Mouse (Mus musculus): Measurements from ENCODE around the gene Zfp335. TPM values are rescaled to one million over a fixed set of nuclear protein-coding genes. Genes with fewer than 3 reads are reported as not detected.

Zfp335 gene
- total and polyA plus RNA-seq, 3 experiments: 8.0 to 14.3 (median 8.2) TPM

DNA sequence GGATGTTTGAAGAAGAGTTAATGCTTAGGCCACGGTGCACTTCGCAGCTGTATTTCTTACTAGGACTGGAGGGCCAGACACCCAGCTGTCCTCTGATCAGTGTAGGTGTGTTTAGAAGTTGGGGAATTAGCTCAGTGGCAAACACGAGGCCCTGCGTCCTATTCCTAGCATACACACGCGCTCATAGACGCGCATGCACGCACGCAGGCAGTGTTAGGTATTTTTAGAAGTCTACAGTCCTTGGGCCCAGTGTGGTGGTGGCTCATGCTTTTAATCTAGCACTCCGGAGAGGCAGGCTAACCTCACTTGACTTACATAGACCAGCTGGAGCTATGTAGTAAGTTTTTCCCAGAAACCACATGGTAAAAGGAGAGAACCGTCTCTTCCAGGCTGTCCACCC is 594 bp upstream of the Zfp335 start:
- no peaks in the 10 kb centered on the region for H3K27me3 ChIP-seq (ENCODE audit: control insufficient read depth, insufficient read depth, low read length)
- H3K4me3 ChIP-seq: peak overlapping the region; percentile 89
- WGBS: 2% methylated on average over 12 of the region's 12 CpGs
- TF ChIP-seq EP300 (IDR thresholded peaks at IDR 0.05; ENCODE audit: insufficient read depth, low read depth, low read length): peak; percentile 90
- TF ChIP-seq POLR2A (IDR thresholded peaks at IDR 0.05; ENCODE audit: insufficient read depth, low read depth, low read length): no peak; the same call in 1 of the 2 replicates
- H3K9ac ChIP-seq (ENCODE audit: low read depth, low read length): peak overlapping the region; percentile 71
- peak in 1 of 2 experiments; percentile 76 for DNase-seq
- peaks cover 7% of the 10 kb centered on the region for H3K4me1 ChIP-seq (ENCODE audit: control insufficient read depth, insufficient read depth, low read length)
- peak overlapping the region; percentile 100 for H3K27ac ChIP-seq
- H3K36me3 ChIP-seq (ENCODE audit: control insufficient read depth, insufficient read depth, low read length): no peaks in the 10 kb centered on the region
- H3K79me2 ChIP-seq (replicated peaks; ENCODE audit: control insufficient read depth, insufficient read depth, low read length): no peaks in the 10 kb centered on the region
- intact Hi-C loops (cut with DNase I): loop anchor here (5.0 kb wide), 1 partner anchor 120 kb away; the partner anchor contains the start of gene Ncoa5

- Histone ChIP-seq H3K9ac (ENCODE audit: low read depth, low read length) (peak overlapping the region; percentile 96), H3K27me3 (ENCODE audit: control insufficient read depth, insufficient read depth, low read length) (no peaks in the 10 kb centered on the region), H3K79me2 (replicated peaks; ENCODE audit: control insufficient read depth, insufficient read depth, low read length) (no peaks in the 10 kb centered on the region), H3K36me3 (ENCODE audit: control insufficient read depth, insufficient read depth, low read length) (no peaks in the 10 kb centered on the region), H3K27ac (peak overlapping the region; percentile 100), H3K4me3 (peak overlapping the region; percentile 89), H3K4me1 (ENCODE audit: control insufficient read depth, insufficient read depth, low read length) (peaks cover 7% of the 10 kb centered on the region)
- DNase-seq: no peak
- 3% methylated on average over 37 of the region's 37 CpGs for WGBS
- TF ChIP-seq POLR2A (IDR thresholded peaks at IDR 0.05; ENCODE audit: insufficient read depth, low read depth, low read length) (no peak), EP300 (IDR thresholded peaks at IDR 0.05; ENCODE audit: insufficient read depth, low read depth, low read length) (no peak), CTCF (IDR thresholded peaks at IDR 0.05) (no peak)
- intact Hi-C loops (cut with DNase I): loop anchor here (1.0 to 5.0 kb wide), 4 partner anchors 31 to 122 kb away; partner anchors contain the start of genes Acot8, Ncoa5, Neurl2 and Pcif1
Measured at GRCm38 (mm10) chr2:164910360-164911061, 1.0 kb downstream of the Zfp335 start.

DNA sequence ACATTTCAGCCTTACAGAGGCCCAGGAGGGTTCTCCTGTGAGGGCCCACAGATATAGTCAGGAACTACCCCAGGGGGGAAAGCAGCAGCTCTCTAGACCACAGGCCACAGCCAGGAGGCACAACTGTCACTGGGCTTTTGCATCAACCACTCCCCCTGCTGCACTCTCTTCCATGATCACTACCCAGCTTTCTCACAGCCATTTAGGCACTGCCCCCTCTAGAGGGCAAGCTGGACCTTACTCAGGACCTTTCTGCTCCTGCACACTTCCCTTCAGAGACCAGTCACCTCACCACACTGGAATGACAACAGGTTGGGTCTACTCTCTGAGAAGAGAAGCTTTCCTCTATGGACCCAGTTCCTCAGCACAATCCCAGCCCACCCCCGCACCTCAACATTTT is 2.0 kb downstream of the Zfp335 start:
- no peak overlapping the region for H3K4me3 ChIP-seq
- no peak overlapping the region for H3K9ac ChIP-seq (ENCODE audit: low read depth, low read length)
- DNase-seq: peak in 1 of 2 experiments; percentile 57
- H3K79me2 ChIP-seq (replicated peaks; ENCODE audit: control insufficient read depth, insufficient read depth, low read length): no peaks in the 10 kb centered on the region
- peak overlapping the region; percentile 14; the same call in 1 of the 2 replicates for H3K27ac ChIP-seq
- TF ChIP-seq CTCF (IDR thresholded peaks at IDR 0.05): peak; percentile 68
- TF ChIP-seq POLR2A (IDR thresholded peaks at IDR 0.05; ENCODE audit: insufficient read depth, low read depth, low read length): no peak
- 0 out of 2 replicates have a peak, but pooled peaks have one; percentile 39 for TF ChIP-seq EP300 (IDR thresholded peaks at IDR 0.05; ENCODE audit: insufficient read depth, low read depth, low read length)
- H3K27me3 ChIP-seq (ENCODE audit: control insufficient read depth, insufficient read depth, low read length): no peaks in the 10 kb centered on the region
- WGBS: 73% methylated on average over 1 of the region's 1 CpGs
- peaks cover 7% of the 10 kb centered on the region for H3K4me1 ChIP-seq (ENCODE audit: control insufficient read depth, insufficient read depth, low read length)
- intact Hi-C loops (cut with DNase I): no loop called here
- H3K36me3 ChIP-seq (ENCODE audit: control insufficient read depth, insufficient read depth, low read length): no peaks in the 10 kb centered on the region

DNA sequence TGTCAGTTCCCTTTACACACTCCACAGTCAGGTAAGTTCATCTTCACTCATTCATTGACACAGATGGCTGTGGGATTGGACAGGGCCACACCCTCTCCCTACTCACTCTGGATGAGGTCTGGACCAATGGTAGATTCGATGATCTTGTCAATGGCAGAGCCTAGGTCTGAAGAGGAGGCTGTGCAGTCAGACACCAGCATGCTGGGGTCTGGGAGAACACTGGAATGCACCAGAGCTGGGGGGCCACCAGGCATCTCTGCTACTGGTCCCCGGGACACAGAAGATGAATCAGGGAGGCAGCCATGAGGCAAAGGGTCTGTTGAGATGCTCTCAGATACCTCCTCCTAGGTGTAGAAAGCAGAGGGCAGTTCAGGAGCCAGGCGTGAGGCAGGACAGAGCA is 2.5 kb downstream of the Zfp335 start:
- Histone ChIP-seq H3K27ac (no peak overlapping the region), H3K79me2 (replicated peaks; ENCODE audit: control insufficient read depth, insufficient read depth, low read length) (no peaks in the 10 kb centered on the region), H3K9ac (ENCODE audit: low read depth, low read length) (no peak overlapping the region), H3K27me3 (ENCODE audit: control insufficient read depth, insufficient read depth, low read length) (no peaks in the 10 kb centered on the region), H3K4me1 (ENCODE audit: control insufficient read depth, insufficient read depth, low read length) (peaks cover 7% of the 10 kb centered on the region), H3K36me3 (ENCODE audit: control insufficient read depth, insufficient read depth, low read length) (no peaks in the 10 kb centered on the region), H3K4me3 (no peak overlapping the region)
- intact Hi-C loops (cut with DNase I): no loop called here
- DNase-seq: no peak
- 90% methylated on average over 3 of the region's 3 CpGs for WGBS
- TF ChIP-seq POLR2A (IDR thresholded peaks at IDR 0.05; ENCODE audit: insufficient read depth, low read depth, low read length) (no peak), EP300 (IDR thresholded peaks at IDR 0.05; ENCODE audit: insufficient read depth, low read depth, low read length) (no peak), CTCF (IDR thresholded peaks at IDR 0.05) (no peak)

DNA sequence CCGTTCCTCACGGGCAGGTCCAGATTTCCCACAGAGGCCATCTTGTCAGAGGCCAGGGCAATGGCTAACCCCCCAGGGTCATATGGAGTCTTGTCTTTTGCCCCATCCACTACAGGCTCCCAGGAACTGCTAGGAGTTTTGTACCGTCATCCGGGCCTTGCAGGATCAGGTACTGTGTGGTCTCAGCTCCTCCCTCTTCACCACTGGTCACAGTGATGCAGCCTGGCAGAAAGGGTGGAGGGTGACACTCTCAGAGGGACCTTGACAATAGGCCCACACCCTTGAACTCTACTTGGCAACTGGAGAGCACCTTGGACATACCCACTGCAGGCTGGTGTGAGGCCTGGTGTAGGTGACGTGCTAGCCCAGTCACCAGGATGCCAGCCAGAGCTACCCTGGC is 3.5 kb downstream of the Zfp335 start:
- H3K4me1 ChIP-seq (ENCODE audit: control insufficient read depth, insufficient read depth, low read length): peaks cover 5% of the 10 kb centered on the region
- H3K27ac ChIP-seq: no peak overlapping the region
- 93% methylated on average over 5 of the region's 5 CpGs for WGBS
- H3K36me3 ChIP-seq (ENCODE audit: control insufficient read depth, insufficient read depth, low read length): no peaks in the 10 kb centered on the region
- no peak overlapping the region for H3K9ac ChIP-seq (ENCODE audit: low read depth, low read length)
- no peaks in the 10 kb centered on the region for H3K27me3 ChIP-seq (ENCODE audit: control insufficient read depth, insufficient read depth, low read length)
- DNase-seq: no peak
- intact Hi-C loops (cut with DNase I): no loop called here
- no peak overlapping the region for H3K4me3 ChIP-seq
- no peak for TF ChIP-seq POLR2A (IDR thresholded peaks at IDR 0.05; ENCODE audit: insufficient read depth, low read depth, low read length)
- TF ChIP-seq CTCF (IDR thresholded peaks at IDR 0.05): no peak
- no peak for TF ChIP-seq EP300 (IDR thresholded peaks at IDR 0.05; ENCODE audit: insufficient read depth, low read depth, low read length)
- H3K79me2 ChIP-seq (replicated peaks; ENCODE audit: control insufficient read depth, insufficient read depth, low read length): no peaks in the 10 kb centered on the region

DNA sequence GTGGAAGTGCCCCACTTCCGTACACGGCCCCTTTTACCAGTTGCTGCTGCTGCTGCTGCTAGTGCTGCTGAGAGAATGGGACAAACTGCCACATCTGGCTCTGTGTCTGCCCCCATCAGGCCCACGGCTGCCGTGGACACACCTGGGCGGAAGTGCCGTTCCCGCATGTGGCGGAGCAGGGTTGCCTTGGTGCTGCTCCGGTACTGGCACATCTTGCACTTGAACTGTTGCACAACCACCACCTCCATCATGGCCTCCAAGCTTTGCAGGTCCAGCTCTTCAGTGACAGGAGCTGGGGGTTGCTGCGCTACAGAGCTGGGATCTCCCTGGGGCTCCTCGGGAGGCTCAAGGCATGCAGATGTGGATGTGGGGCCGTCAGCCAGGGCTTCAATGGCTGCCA is 4.0 kb downstream of the Zfp335 start:
- Histone ChIP-seq H3K9ac (ENCODE audit: low read depth, low read length) (no peak overlapping the region), H3K36me3 (ENCODE audit: control insufficient read depth, insufficient read depth, low read length) (no peaks in the 10 kb centered on the region), H3K79me2 (replicated peaks; ENCODE audit: control insufficient read depth, insufficient read depth, low read length) (no peaks in the 10 kb centered on the region), H3K4me1 (ENCODE audit: control insufficient read depth, insufficient read depth, low read length) (peaks cover 5% of the 10 kb centered on the region), H3K27me3 (ENCODE audit: control insufficient read depth, insufficient read depth, low read length) (no peaks in the 10 kb centered on the region), H3K27ac (no peak overlapping the region), H3K4me3 (no peak overlapping the region)
- TF ChIP-seq EP300 (IDR thresholded peaks at IDR 0.05; ENCODE audit: insufficient read depth, low read depth, low read length) (no peak), CTCF (IDR thresholded peaks at IDR 0.05) (no peak), POLR2A (IDR thresholded peaks at IDR 0.05; ENCODE audit: insufficient read depth, low read depth, low read length) (no peak)
- WGBS: 97% methylated on average over 12 of the region's 12 CpGs
- DNase-seq: no peak
- intact Hi-C loops (cut with DNase I): no loop called here
